Mouse (Mus musculus) embryo, embryonic 11.5 days (tissue): ENCODE measurements around the gene Myo3b.
"Not testable (repeated sequence)": the region's sequence is repeated elsewhere in the genome, so short reads cannot be mapped to it uniquely, and the experiment has no call there.

ENCODE experiments used
- DNase-seq: peaks from one replicate; pipeline ENCODE4 v3.0.0-alpha.2; 2012; ENCODE audit warnings: low read depth, low spot score

The Myo3b gene

DNA sequence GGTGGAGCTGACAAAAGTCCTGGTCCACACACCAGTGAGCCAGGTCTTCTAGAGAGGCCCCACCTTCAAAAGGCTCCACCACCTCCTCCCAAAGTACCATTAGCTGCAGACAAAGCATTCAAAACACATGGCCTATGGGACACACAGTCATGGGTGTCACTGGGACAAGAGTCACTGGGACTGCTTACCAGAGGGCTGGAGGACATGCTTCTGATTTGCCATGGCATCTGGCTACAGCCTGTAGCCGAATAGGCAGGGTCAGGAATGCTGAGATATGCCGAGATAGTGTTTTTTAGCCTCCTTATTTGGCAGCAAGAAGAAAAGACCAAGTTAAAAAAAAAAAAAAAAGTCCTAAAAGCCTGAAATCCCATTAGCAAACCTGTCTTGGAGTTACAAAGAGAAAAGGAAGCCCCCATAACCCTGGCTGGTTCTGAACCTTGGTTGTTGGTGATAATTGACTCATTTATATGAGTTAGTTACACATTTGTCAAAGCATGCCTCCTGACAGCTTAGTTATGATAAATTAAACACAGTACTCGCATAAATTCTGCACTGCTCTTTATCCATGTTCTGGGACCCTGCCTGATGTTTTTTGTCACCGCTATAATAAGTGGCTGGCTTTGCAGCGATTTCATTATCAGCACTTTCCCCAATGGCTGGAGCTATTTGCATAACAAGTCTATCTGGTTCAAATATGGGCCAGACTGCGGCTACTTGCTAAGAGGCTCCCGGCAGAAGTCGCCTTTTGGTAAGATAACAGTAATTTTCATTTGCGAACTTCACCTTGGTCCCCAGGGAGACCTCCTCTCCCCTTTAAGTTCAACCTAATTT, 156.7 kb downstream of the Myo3b start:
- no peak for DNase-seq

DNA sequence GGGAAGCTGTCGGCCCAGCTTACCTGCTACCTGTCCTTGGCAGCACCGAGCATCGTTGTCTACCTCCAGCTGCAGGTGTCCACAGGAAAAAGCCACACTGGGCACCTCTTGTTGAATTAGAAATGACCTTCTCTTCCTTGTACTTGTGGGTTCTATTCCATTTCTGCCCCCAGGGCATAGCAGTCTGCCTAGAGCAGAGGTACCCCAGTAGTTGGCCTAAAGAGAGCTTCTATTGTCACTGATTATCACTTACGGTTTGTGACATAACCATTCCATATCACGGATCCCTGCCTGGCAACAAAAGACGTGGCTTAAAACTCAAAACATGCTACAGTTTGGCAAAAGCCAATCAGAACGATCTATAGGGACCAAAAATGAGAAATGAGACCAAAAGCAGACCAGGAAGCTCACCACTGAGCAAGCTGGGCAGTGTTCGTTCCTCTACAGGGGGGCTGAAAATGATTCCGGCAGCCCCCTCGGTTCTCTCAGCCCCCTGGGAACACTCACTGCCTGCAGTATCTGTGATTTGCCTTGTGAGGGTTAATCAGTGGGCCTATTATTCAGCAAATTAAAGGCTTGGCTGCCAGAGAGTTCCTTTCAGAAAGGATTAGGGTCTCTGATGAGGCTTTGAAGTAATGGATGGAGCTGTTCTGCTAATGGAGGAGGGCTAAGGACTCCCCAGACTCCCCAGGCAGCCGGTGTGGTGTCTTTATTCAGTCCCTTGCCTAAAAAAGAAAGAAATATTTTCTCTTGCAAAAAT, 163.1 kb downstream of the Myo3b start:
- DNase-seq = no peak

DNA sequence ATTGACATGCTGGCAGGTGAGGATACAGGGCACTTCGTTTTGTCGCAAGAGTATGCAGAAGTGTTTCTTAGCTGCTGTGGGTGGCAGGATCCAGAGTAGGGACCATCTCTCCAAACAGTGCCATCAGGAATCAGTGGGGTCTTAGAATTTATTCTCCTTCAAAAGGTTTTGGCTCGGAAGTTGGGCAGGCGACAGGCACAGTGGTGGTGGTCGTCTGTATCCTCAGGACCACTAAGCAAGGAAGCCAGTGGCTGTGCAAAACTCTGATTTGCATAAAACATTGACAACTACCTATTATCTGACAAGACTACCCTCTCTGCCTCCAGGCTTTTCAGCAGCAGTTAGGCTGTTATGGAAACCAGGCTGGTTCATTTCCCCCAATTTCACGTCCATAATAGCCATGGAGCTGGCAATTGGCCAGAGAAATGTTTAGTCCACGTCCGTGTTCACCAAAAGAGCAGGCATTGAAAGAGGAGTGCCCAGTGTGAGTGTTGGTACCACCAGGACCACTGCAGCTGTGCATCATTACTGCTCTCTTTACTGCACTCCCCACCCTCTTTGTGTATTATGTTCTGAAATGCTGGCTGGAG, 163.7 kb downstream of the Myo3b start:
- no peak for DNase-seq

DNA sequence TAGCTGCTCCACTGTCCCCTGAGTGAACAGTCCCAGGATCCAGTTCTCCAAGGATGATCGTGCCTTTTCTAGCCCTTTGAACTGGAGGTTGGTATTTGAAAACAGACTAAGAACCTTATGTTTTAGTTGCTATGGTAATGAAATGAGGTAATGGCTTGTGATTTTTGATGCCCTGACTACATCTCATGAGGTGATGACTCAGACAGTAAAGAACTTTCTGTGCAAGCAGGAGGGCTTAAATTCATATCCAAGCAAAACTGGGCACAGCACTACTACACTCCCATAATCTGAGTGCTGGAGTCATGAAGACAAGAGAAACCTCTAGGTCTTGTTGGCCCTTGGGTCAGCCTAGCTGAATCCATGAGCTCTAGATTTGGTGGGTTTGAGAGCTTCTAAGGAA, 169.5 kb downstream of the Myo3b start:
- DNase-seq = no peak

DNA sequence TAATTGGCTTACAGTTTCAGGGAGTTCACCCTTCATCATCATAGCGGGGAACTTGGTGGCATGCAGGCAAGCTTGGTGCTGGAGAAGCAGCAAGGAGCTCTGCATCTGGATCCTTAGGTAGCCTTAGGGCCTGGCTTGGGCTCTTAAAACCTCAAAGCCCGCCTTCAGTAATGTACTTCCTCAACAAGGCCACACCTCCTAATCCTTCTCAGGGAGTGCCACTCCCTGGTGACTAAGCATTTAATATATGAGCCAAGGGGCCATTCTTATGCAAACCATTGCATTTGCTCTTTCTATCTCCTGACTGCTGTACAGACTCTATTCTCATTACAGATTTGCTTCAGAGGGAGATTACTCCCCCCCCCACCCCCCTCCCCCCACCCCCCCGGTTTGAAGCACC, 170.9 kb downstream of the Myo3b start:
- no peak for DNase-seq

DNA sequence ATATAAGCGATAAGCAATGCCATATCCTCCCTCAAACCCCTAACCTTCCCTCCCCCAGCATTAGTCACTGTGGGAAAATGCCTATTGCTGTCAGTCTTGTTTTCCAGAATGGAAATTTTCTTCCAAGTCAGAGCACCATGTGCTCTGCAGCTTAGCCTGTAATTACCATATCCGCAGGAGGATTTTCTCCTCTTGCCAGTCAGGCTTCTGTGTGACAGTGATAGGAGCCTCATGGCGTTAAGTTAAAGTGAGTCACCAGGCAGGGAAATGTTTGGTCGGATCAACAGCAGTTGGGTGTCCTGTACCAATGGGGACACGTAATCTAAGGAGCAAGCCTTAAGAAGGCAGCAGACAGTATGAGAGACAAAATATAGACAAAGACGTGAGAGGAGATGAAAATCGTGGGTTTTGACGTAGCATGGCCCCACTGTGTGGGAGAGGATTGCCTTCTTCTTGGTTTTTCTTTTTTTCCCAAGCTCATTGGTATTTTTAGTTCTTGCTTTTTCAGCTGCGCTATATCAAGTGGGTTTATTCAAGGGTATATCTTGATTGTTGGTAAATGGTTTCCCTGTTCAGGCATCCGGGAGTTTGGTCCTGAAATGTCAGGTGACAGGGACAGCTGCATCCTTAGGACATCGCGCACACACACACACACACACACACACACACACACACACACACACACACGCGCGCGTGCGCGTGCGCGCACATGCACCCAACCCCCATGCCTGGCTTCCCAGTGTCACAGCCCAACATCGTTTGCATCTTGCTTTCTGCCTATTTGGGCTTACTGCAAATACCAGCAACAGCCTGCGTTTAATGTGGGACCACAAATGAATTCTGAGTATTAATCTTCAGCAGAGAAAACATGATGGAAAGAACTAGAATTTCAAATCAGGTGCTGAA, 171.8 kb downstream of the Myo3b start:
- DNase-seq = no peak

DNA sequence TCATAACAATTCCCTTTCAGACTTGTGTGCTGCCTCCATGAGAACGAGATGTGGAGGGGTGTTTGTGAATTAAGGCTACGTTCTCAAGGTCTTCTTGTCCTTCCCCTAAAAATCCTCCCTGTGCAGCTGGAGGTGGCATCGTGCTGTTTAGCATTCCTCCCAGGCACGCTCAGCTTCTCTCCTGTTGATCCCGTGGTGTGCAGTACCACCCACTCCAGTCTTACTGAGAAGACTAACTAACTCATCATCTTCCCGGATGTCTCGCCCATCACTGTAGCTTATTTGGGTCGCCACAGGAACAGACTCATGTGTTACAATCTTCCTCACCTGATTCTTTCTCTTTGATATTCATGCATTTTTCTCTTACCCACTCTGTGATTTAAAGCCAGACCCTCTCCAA, 175.5 kb downstream of the Myo3b start:
- DNase-seq = no peak

DNA sequence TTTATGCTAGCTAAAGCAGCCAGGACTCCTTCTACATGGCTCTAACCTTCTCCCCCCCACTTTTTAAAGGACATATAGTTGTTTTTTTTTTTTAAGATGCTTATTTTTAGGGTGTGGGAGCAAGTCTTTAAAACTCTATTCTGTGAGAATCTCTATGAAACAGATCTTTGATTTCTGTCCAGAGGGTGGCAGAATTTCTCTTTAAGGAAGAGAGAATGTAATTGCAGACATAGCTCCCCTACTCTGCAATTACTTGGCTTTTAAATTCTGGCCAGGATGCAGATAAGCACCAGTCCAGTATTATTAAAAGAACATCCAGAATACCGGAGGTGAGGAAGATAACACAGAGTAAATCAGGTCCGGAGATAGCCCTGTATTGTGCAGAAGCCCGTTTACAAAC, 178.9 kb downstream of the Myo3b start:
- DNase-seq = no peak

DNA sequence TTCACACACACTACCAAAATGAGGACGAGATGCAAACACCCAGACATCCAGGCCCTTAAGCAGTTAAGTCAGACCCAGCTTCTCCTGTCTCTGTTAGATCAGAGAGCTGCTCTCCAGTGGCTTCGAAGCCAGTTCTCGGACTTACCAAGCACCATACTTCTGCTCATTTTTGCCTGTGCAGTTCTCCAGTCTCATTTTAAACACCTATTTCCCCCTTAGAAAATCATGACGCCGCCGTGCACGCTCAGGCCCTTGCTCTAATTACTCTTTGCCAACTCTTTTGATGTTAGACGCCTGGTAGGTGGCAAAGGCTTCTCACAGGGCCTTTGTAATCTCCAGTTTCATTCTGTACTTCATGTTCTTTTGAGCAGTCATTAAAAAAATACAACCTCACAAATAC, 179.5 kb downstream of the Myo3b start:
- DNase-seq = no peak

DNA sequence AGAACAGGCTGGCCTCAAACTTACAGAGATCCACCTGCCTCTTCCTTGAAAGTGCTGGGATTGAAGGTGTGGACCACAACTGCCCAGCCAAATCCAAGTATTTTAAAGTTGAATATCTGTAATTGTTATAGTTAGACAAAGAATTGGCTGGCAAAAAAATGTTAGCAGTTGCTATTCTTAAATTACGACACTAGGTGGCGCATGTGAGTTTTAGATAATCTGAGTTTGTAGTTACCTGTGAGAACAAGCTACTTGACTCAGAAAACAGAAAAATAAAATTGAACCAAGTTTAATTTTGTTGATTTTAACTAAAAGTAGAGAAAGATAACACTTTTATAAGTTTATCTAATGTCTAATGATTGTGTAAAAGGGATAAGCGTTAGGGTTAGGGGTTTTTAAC, 187.8 kb downstream of the Myo3b start:
- DNase-seq = peak; percentile 29

DNA sequence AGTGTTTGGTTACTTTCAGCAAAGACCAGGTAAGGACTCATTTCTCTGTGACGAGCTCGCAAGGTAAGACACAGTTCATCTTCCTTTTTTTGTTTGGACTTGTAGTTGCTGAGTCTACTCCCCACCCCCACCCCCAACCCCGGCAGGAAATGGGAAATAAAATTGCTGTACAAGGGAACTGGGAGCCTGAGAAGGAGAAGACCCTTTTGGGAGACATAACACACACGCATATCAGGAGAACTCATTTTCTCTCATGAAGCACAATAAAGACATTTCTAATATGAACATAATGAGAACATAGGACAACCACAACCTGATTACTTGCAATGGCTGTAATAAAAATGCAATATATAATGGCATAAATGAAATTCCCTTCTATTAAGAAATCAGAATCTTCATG, 195.5 kb downstream of the Myo3b start:
- not testable (repeated sequence) for DNase-seq

DNA sequence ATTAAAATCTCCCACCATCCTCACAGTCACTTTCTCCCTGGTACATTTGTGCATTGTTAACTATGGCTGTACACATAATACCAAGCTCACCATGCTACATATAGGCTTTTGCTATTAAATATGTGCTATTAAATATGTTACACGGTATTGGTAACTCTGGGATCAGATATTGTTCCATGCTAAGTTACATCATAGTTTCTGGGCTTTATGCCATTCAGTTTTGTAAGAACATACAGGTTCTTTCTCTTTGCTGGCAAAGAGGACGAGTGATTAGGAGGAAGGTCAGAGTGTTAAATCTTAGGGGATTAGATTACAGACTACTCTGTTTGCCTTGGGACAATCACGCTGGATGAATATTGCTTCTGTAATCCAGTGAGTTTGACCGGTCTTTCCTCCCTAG, 207.1 kb downstream of the Myo3b start:
- no peak for DNase-seq

DNA sequence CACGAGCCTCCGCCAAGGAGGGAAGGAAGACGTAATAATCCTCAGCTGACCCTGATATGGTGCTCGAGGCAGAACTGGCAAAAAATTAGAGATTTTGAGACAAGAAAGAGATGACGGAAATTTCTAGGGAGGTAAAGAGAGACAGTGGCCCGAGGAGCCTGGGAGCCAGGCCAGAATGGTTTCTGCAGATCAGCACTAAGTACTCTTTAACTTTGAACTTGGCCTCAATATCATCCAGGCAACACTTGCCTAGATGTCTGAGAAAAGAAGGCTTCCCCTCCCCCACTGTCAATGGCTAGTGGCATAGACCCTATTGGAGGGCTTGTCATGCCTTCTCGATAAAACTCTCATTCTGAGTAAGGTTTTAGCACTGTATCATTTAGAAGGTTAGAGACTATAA, 209.7 kb downstream of the Myo3b start:
- no peak for DNase-seq

DNA sequence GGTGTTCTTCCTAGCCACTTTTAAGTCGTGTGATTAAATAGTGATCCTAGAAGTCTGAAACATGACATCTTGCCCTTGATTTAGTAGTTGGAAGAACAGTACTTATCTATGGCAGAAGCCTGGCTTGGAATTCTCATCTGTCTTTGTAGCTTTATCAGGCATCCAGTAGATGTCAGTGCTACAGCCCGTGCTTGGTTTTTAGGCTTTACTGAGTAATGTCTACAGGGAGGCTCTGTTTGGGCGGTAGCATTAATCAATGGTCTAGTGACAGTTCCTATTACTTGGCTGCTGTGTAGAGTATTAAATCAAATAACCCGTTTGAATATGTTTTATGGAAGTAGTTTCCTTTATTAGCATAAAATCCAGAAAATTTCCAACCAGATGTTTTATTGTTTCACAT, 210.9 kb downstream of the Myo3b start:
- DNase-seq = no peak

DNA sequence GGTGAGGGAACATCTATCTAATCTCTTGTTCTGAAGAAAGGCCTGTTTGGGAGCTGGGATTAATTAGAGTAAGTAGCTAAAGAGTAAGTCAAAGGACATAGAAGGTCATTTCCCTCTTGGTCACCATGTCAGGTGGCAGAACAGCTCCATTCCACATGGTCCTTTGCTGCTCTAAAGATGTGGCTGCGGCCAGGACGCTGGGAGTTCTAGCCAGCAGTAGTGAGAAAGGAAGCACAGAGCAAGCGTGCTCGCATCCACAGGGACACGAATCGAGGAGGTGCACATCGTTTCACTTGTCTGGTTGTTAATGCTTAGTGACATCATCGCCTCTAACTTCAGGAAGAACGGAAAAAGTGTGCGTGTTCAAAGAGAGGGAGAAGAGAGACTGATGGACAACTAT, 212.3 kb downstream of the Myo3b start:
- DNase-seq = no peak

DNA sequence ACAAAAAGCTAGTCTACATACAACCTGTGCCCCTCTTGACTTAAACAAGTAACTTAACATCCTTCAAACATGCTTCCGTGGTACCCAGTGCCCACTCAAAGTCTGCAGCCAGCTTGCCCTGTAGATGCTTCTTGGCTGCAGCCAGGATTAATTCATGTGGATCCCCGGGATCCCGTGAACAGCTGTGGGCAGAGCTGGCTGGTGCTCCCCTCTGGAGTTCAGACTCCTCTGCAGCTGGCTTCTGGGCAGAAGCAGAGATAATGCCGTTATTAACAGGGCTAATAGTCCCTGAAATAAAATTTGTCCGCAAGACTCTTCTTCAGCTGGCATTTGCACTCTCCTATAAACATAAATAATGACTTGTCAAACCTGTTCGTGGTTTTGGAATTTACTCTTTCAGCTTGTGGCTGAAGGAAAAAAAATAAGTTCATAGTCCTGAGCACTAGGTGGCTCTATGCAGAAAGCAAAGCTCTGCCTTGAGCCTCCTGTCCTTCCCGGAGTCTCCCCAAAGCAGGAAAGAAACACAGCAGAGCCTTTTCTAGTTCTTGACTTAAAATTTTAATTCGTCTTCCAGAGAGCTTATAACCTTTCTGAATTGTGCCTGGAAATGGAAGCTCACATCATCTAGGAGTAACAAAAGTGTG, 220.6 kb downstream of the Myo3b start:
- no peak for DNase-seq

DNA sequence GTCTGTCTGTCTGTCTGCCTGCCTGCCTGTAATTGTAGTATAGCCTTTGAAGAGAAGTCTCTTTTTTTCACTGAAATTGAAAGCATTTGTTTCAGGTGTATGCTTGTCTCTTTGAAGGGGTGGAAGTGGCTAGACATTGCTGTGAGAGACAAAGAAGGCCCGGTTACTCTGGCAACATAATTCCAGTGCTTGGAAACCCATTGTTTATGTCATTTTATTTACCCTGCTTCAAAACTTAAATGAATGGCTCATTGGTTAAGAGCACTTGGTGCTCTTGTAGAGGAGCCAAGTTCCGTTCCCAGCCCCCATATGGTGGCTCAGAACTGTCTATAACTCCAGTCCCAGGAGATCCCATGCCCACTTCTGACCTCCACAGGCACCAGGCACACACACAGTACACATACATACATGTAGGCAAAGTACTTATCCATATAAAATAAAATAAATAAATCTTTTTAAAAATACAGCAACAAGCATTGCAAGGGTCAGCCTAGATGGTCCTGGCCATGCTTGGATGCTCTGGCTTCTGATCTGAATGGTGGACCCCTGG, 221.8 kb downstream of the Myo3b start:
- DNase-seq = no peak

DNA sequence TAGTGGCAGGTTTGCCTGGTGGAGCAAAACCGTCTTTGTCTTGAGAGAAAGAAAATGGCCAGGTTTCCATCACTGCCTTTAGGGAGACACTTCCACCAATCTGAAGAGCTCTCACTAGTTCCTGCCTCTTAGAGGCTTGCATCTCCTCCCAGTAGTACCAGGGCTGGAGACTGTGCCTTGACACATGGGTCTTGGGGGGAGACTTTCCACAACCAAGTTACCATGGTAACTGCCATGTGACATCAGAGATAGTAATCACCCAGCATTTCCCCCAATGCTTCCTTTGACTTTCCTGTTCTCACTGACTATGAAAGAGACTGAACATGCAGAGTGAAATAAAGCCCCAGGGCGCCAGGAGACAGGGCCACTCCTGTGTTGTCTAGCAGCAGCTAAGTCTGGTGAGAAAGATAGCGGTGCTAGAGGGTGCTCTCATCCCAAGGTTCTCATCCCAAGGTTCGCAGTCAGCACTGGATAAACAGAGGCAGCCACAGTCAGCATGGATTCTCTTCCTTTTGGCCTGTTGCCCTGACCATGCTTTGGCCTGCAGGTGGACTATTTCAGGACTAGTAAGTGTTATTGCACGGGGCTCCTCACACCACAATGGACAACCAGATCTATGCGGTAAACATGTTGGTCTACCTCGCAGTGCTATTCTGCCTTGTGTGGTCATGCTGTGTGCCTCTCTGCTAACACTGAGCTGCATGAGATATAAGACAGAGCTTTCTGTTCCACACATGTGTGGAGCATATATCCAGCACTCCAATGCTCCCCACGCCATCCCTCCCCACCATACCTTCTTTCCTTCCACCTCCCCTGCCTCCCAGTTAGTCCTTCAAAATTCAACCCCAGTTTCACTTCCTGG, 223.0 kb downstream of the Myo3b start:
- no peak for DNase-seq

DNA sequence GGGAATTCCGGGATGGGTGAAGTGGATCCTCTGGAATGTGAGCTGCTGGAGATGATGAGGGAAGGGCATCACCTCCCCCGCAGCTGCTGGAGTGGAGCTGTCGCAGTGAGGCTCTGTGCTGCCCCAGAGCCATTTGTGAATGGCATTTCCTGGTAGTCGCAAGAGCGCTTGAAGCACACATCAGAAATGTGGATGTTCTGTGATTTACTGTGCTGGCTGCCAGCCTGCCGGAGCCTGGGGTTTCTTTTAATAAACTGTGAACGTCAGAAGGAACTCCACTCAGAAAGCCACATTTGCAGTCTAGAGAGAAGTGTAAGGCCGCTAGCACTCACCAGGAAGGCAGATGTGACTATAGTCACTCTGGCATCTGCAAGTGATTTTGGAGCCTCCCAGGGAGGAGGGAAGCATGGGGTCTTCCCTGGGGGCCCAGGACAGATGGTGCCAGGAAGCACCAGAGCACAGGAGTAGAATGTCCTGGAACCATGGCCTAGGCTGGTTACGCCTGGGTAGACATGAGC, 223.7 kb downstream of the Myo3b start:
- DNase-seq = peak; percentile 17
